Mouse (Mus musculus) hindbrain, embryonic 15.5 days (tissue): ENCODE measurements around the gene Gjd2. TPM values are rescaled to one million over a fixed set of nuclear protein-coding genes. Genes with fewer than 3 reads are reported as not detected.
A peak's percentile ranks its signal among the peaks of the same experiment; 100 is the strongest.

Experiments
- ATAC-seq: fragments of 200-750 bp; cut with Nextera tagmentation; 2 replicates; pipeline ENCODE4 v1.8.0; 2017; ENCODE audit warnings: low read depth, moderate number of reproducible peaks, moderate TSS enrichment; ENCODE audit not compliant: low FRiP score
- H3K27ac ChIP-seq: fragments of 300-500 bp; sonication (generic); replicated peaks from 2 replicates; pipeline ENCODE4 v1.5.1; 2015; ENCODE audit warnings: mild to moderate bottlenecking, inconsistent platforms
- H3K27me3 ChIP-seq: fragments of 300-500 bp; sonication (generic); 2 replicates; pipeline ENCODE4 v1.6.1; 2015; ENCODE audit warnings: control low read depth, inconsistent platforms
- H3K36me3 ChIP-seq: fragments of 300-500 bp; sonication (generic); 2 replicates; pipeline ENCODE4 v1.6.1; 2015; ENCODE audit warnings: control low read depth, inconsistent platforms
- H3K4me1 ChIP-seq: fragments of 300-500 bp; sonication (generic); replicated peaks from 2 replicates; pipeline ENCODE4 v1.6.1; 2015; ENCODE audit warnings: control low read depth, inconsistent platforms
- H3K4me2 ChIP-seq: fragments of 300-500 bp; sonication (generic); 2 replicates; pipeline ENCODE4 v1.6.1; 2015; ENCODE audit warnings: moderate library complexity, mild to moderate bottlenecking, inconsistent platforms
- H3K4me3 ChIP-seq: fragments of 300-500 bp; sonication (generic); 2 replicates; pipeline ENCODE4 v1.5.1; 2015; ENCODE audit warnings: mild to moderate bottlenecking, inconsistent platforms
- H3K9ac ChIP-seq: fragments of 300-500 bp; sonication (generic); 2 replicates; pipeline ENCODE4 v1.6.1; 2015; ENCODE audit warnings: inconsistent platforms
- H3K9me3 ChIP-seq: fragments of 300-500 bp; sonication (generic); 2 replicates; pipeline ENCODE4 v1.6.1; 2016; ENCODE audit warnings: control low read depth, inconsistent platforms
- WGBS: fragments of 180-500 bp; shearing (Covaris S2); methylation state at CpG from one replicate; pipeline ENCODE4 v1.1.7; 2015; 5-methylcytosine and 5-hydroxymethylcytosine counted together
- polyA plus RNA-seq: library from polyadenylated mRNA; unstranded; fragments of >200 nt; fragmentation: Nextera tagmentation; extraction: Ambion mirVana; gene quantifications from 2 replicates; pipeline ENCODE4 v1.2.1, GENCODE M21; 2015

The Gjd2 gene
- polyA plus RNA-seq, 1 experiment from 2014 or later = 11.8 TPM

DNA sequence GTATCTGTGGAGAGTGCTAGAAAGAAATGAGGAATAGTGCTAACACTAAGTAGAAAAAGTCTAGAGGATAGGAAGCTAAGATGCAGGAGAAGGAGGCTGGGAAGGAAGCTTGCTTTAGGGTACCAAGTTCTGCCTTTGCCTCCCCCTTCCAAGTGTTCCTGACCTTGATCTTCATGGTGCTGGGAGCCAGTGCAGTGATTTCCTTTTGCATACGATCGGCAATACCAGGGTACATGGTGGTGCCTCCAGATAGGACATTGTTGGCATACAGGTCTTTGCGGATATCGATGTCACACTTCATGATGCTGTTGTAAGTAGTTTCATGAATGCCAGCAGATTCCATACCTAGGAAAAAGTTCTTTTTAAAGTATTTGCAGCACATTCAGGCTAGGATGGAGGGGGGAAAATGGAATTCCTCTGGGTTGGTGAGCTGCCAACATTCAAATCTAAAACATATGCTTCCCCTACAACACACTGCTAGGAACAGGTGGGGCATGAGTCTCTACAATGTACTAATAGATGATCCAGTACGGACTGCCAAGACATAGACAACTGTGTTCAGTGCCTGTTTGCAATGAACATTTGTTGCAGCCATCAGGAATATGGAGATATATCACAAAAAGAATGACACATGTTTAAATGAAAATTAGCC lies 34.7 kb upstream of the Gjd2 start:
- Histone ChIP-seq H3K4me2 (no peak overlapping the region), H3K4me3 (no peak overlapping the region), H3K9ac (no peak overlapping the region), H3K36me3 (no peaks in the 10 kb centered on the region), H3K9me3 (no peaks in the 10 kb centered on the region), H3K27ac (no peak overlapping the region), H3K27me3 (no peaks in the 10 kb centered on the region), H3K4me1 (no peaks in the 10 kb centered on the region)
- 88% methylated on average over 5 of the region's 5 CpGs for WGBS
- no peak for ATAC-seq

DNA sequence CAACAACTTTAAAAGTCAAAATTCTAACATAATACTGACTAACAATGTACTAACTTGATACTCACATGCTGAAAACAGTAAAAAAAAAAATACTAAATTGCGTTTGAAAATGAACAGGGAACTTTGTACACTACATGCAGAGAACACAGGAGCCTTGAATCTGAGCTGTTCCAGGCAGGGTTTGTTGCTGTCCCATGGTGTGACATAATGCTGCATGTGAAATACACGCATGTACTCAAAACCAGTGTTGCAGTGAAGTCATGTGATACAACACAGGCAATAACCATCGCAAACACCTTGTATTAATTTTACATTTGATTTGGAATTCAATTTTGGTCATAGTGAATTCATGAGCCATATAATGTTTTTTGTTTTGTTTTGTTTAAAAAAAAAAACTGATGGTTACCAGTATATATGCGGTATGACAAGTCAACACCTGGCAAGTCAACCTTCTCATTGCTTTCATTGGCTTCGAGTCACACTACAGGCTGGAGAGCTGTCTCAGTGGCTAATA lies 32.8 kb upstream of the Gjd2 start:
- no peak overlapping the region for H3K27ac ChIP-seq

DNA sequence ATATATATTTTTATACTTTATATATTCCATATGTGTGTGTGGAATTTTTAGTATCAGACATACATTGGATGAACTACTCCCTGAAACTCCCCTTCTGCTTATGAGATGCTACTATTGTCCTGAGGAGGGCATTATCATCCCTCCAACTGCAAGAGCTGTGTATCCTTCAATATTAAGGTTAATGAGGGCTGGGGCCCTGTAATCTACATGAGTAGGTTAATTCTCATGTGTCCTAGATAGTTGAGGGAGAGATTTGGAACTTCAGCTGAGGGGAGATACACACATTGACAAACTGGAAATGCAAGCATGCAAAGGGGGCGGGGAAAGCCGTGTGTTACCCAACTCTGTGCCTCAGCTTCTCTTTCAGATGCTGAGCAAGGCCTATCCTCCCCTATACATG lies 24.5 kb upstream of the Gjd2 start:
- Histone ChIP-seq H3K27me3 (no peaks in the 10 kb centered on the region), H3K27ac (no peak overlapping the region), H3K36me3 (no peaks in the 10 kb centered on the region), H3K4me2 (no peak overlapping the region), H3K9me3 (no peaks in the 10 kb centered on the region), H3K4me1 (no peaks in the 10 kb centered on the region), H3K4me3 (no peak overlapping the region), H3K9ac (no peak overlapping the region)
- ATAC-seq = no peak
- WGBS = 80% methylated on average over 2 of the region's 2 CpGs

More for the DNA sequence above, 32.8 kb upstream of the Gjd2 start:
- no peak overlapping the region for H3K4me2 ChIP-seq
- H3K4me1 ChIP-seq = no peaks in the 10 kb centered on the region
- no peak overlapping the region for H3K4me3 ChIP-seq
- H3K27me3 ChIP-seq = no peaks in the 10 kb centered on the region
- no peak overlapping the region for H3K9ac ChIP-seq
- no peak for ATAC-seq
- H3K9me3 ChIP-seq = no peaks in the 10 kb centered on the region
- WGBS = 91% methylated on average over 5 of the region's 5 CpGs
- no peaks in the 10 kb centered on the region for H3K36me3 ChIP-seq

DNA sequence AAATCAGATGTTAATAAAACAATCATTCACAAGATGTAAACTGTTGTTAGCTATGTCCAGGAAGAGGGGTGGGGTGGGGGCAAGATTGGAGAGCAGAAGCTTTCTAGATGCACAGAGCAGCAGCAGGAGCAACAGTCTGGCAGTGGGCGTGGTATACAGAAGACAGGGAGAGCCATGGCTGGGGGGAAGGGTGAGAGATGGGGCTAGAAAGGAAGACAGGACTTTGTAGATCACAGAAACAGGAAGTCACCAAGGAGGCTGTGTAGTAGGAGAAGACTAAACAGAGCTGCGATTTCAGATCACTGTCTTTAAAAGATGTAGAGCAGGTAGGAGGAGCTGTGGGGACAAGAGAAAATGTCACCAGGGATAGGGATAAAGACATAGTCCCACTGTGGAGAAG lies 18.8 kb upstream of the Gjd2 start:
- Histone ChIP-seq H3K4me3 (no peak overlapping the region), H3K9me3 (no peaks in the 10 kb centered on the region), H3K9ac (no peak overlapping the region), H3K27me3 (no peaks in the 10 kb centered on the region), H3K4me1 (no peaks in the 10 kb centered on the region), H3K27ac (no peak overlapping the region), H3K4me2 (no peak overlapping the region), H3K36me3 (no peaks in the 10 kb centered on the region)
- WGBS = 55% methylated on average over 2 of the region's 2 CpGs
- no peak for ATAC-seq

DNA sequence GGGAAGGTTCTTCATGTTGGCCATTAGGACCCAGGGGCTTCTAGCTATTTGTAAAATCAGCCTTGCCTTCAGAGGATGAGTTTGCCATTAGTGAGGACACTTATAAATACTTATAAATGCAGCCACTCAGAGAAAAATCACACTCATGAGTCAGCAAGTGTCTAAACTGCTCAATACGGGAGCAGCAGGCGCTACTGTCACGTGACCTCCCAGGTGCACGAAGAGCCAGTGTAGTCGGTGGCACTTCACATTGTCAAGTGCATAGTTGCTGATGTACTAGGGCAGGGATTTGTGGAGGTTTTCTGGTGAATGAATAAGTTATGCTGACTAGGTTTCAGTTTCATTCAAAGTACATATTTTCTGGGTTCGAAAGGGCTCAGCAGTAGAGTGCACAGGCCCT lies 10.0 kb upstream of the Gjd2 start:
- ATAC-seq = no peak
- Histone ChIP-seq H3K9me3 (no peaks in the 10 kb centered on the region), H3K27me3 (no peaks in the 10 kb centered on the region), H3K4me2 (no peak overlapping the region), H3K27ac (no peak overlapping the region), H3K4me1 (peaks cover under 1% of the 10 kb centered on the region; the same call in 1 of the 2 replicates), H3K9ac (no peak overlapping the region), H3K36me3 (no peaks in the 10 kb centered on the region), H3K4me3 (no peak overlapping the region)
- 94% methylated on average over 6 of the region's 6 CpGs for WGBS

DNA sequence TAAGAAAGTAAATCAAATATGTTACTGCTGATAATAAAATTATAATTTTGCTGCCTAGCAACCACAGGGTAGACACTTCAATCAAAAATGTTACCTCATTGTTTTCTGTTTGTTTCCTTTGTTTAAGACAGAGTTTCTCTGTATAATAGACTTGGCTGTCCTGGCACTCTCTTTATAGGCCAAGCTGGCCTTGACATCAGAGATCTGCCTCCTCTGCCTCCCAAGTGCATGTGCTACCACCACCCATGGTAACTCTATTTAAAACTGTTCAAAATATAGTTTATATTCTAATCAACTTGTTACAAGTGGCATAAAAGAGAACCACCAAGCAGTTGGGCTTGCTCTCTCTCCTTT lies 6.8 kb upstream of the Gjd2 start:
- Histone ChIP-seq H3K4me2 (no peak overlapping the region), H3K4me3 (no peak overlapping the region), H3K27me3 (no peaks in the 10 kb centered on the region), H3K9ac (no peak overlapping the region), H3K4me1 (peaks cover 6% of the 10 kb centered on the region), H3K36me3 (no peaks in the 10 kb centered on the region), H3K9me3 (no peaks in the 10 kb centered on the region), H3K27ac (no peak overlapping the region)
- ATAC-seq = no peak

DNA sequence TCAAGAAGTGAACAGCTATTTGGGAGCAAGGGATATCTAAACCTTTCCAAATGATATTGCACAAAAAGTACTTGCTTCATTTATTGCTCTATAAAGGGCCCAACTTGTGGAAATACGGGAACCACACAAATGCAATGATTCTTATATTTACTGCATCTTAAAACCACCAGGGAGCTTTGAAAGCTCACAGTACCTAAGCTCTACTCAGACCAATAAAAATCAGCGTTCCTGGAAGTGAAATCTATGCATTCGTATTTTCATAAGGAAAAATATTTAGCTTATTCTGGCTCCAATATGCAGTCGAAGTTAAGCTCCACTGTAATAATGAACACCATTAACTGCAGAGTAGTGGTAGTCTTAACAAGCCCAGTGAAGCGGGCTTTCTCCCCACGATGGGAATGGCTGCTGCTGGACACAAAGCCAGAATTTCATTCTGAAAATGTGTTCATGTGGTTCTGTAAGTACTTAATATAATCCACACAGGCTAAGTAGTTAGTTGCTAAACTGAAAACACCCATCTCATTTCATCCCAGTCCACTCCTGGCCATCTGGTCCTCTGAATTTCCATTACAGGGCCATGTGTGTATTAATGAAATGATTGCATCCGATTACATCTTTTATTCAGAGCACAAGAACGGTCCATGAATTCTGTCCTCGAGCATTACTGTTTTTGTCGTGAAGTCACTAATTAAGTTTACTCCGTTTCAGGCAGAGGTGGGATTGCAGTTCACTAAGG lies 6.2 kb upstream of the Gjd2 start:
- no peak overlapping the region for H3K9ac ChIP-seq
- no peak overlapping the region for H3K4me2 ChIP-seq
- H3K4me1 ChIP-seq = peaks cover 6% of the 10 kb centered on the region
- WGBS = 71% methylated on average over 11 of the region's 11 CpGs
- H3K9me3 ChIP-seq = no peaks in the 10 kb centered on the region
- H3K27me3 ChIP-seq = no peaks in the 10 kb centered on the region
- no peak overlapping the region for H3K27ac ChIP-seq
- no peaks in the 10 kb centered on the region for H3K36me3 ChIP-seq
- no peak for ATAC-seq
- no peak overlapping the region for H3K4me3 ChIP-seq

DNA sequence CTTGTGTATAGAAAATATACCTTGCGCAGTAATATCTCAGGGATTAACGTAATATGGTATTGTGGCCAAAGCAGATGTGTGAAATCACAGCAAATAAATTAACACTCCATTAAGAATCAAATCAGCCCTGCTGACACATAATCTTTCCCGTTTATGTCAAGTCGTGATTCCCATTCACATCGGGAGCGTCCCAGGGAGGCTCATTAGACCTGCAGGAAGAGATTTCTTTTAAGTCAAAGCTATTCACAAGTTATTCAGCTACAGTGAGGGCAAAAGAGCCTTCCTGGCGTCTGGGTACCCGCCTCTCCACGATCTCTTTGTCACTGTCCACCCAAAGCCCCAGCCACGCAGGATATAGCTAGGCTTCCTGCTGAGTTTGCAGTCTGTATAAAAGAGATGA lies 4.7 kb upstream of the Gjd2 start:
- Histone ChIP-seq H3K4me2 (peak overlapping the region; percentile 23), H3K36me3 (no peaks in the 10 kb centered on the region), H3K9ac (no peak overlapping the region), H3K4me1 (peaks cover 6% of the 10 kb centered on the region), H3K4me3 (no peak overlapping the region), H3K27me3 (no peaks in the 10 kb centered on the region), H3K9me3 (no peaks in the 10 kb centered on the region), H3K27ac (no peak overlapping the region)
- 21% methylated on average over 10 of the region's 10 CpGs for WGBS
- ATAC-seq = no peak

DNA sequence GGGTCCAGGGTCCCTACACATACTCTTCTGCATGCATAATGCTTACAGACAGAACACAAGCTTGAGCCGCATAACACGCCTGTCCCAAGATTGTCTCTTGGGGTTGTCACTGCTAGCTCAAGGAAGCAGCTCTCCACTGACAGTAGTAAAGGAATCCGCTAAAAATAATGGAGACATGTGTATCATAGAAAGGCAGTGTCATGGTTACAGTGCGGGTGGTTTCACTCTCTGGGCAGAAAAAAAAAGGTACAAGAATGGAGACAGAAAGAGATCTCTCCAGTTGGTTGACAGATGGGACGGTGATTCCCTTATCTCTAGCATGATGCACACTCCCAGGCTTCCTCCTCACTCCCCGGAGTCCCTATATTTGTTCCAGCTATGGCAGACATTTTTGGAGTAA lies 1.4 kb upstream of the Gjd2 start:
- Histone ChIP-seq H3K27ac (no peak overlapping the region), H3K4me1 (peaks cover 18% of the 10 kb centered on the region), H3K36me3 (no peaks in the 10 kb centered on the region), H3K9ac (no peak overlapping the region), H3K9me3 (no peaks in the 10 kb centered on the region), H3K27me3 (no peaks in the 10 kb centered on the region), H3K4me2 (peak overlapping the region; percentile 82), H3K4me3 (peak overlapping the region; percentile 86)
- no peak for ATAC-seq
- 73% methylated on average over 6 of the region's 6 CpGs for WGBS

DNA sequence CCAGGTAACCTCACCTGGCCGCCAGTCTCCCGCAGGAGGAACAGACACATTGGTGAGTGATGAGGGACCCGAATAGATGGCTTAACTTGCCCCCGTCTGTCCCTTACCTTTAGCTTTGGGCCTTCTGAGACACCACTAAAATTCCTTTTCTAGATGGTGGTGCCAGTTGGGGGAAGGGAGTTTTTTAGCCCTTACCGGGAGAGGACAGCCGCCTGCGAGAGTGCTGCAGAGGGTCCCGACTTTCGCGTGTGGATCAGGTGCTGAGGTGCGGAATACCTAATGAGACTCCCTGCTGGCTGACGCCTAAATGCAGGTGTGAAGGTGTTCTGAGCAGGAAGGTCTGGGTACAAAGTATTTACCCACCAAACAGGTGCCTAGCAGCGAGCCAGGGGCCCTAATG lies 427 bp upstream of the Gjd2 start:
- Histone ChIP-seq H3K4me2 (peak overlapping the region; percentile 82), H3K36me3 (no peaks in the 10 kb centered on the region), H3K27me3 (no peaks in the 10 kb centered on the region), H3K9ac (peak overlapping the region; percentile 93), H3K27ac (peak overlapping the region; percentile 87), H3K4me1 (peaks cover 18% of the 10 kb centered on the region), H3K4me3 (peak overlapping the region; percentile 86), H3K9me3 (no peaks in the 10 kb centered on the region)
- 1% methylated on average over 13 of the region's 13 CpGs for WGBS
- ATAC-seq = peak; percentile 57

DNA sequence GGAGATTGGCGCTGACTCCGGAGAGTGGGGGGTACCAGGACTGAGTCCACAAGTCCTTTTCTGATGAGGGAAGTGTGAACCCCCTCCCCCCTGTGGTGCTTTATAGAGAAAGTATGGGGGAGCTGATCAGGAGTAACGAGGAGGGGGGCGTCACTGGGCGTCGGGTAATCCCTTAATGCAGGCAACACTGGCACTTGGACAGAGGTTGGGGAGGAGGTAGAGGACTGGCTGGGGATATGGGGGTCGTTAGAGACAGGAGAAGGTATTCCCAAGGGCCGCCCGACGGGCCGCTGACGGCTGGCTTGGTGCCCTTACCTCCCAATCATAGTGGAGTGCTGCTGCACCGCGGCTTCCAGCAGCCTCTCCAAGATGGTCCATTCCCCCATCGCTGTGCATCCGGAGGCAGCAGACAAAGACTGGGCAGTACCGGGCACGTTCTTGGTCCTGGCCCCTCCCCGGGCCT lies 639 bp downstream of the Gjd2 start:
- peak; percentile 84 for ATAC-seq
- Histone ChIP-seq H3K9ac (peak overlapping the region; percentile 93), H3K9me3 (no peaks in the 10 kb centered on the region), H3K4me1 (peaks cover 12% of the 10 kb centered on the region; the same call in 1 of the 2 replicates), H3K36me3 (no peaks in the 10 kb centered on the region), H3K27me3 (no peaks in the 10 kb centered on the region), H3K27ac (peak overlapping the region; percentile 87), H3K4me2 (peak overlapping the region; percentile 82), H3K4me3 (peak overlapping the region; percentile 86)
- 2% methylated on average over 19 of the region's 19 CpGs for WGBS

DNA sequence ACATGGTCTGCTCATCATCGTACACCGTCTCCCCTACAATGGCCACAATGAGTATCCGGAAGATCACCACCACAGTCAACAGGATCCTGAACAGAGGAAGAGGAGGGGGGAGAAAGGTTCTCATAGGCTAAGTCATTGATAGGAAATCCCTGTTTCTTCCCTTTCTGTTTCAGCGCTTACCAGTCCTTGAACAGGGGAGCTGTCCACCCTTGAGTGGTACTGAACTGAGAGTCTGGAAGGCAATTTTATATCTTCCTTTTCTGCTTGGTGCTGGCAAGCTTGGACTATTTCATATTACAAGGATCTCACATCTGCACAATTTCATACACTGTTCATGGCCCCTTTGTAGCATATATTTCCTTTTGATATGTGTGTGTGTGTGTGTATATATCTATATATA lies 1.6 kb downstream of the Gjd2 start:
- 0 out of 2 replicates have a peak overlapping the region, but pooled peaks have one; percentile 8 for H3K27ac ChIP-seq
- no peaks in the 10 kb centered on the region for H3K9me3 ChIP-seq
- WGBS = 41% methylated on average over 4 of the region's 4 CpGs
- H3K27me3 ChIP-seq = no peaks in the 10 kb centered on the region
- no peak for ATAC-seq
- H3K4me3 ChIP-seq = peak overlapping the region; percentile 86
- peak overlapping the region; percentile 82 for H3K4me2 ChIP-seq
- H3K9ac ChIP-seq = peak overlapping the region; percentile 19; the same call in 1 of the 2 replicates
- H3K36me3 ChIP-seq = no peaks in the 10 kb centered on the region
- H3K4me1 ChIP-seq = peaks cover 12% of the 10 kb centered on the region; the same call in 1 of the 2 replicates
